Mouse (Mus musculus): ENCODE data around the gene B3gnt3.

DNA sequence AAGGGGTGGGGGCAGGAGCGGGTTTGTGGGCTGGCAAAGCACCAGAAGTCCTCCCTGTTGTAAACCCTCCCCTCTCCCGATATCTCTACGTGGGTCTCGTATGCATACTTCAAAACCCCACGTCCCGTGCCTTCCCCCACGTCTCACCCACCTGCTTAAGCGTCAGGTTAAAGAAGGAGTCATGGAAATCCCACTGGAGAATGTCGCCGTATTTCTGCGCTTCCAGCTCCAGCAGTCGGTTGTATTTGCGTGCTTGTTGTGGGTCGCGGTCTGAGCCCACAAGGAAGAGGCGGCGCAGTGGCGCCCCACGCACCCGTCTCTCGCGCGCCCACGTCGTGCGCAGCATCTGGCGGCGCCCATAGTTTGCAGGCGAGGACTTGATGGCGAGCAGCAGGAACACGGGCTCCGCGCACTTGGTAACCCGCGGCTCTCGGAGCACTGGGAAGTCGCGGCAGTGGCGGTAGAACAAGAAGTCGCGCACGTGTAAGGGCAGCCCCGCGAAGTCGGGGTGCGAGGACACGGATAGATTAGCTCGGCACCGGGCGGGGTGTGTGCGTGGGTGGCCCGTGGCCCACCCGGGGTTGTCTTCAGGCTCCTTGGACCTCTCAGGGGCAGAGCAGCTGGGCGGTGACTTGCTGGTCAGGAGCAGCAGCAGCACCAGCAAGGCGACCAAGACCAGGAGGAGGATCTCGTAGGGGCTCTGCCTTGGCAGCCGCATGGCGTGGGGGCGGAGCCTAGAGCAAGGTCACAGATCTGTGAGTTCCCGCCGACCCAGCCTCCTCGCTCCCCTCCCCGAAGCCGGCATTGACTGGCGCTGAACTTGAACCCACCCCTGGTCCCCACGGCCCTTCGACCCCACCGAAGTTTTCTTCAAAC lies 8.2 kb downstream of the B3gnt3 start:
- TF ChIP-seq GATA1 (IDR thresholded peaks at IDR 0.05; ENCODE audit: borderline replicate concordance, low read length) = no peak
- no peak for TF ChIP-seq FLI1 (IDR thresholded peaks at IDR 0.05; ENCODE audit: low read length)

All from megakaryocyte, embryonic 14.5 days (primary cell).